Mouse (Mus musculus) neural tube, embryonic 12.5 days (tissue): ENCODE results near the gene Prrc2b. TPM values are rescaled to one million over a fixed set of nuclear protein-coding genes. Genes with fewer than 3 reads are reported as not detected.
A peak's percentile ranks its signal among the peaks of the same experiment; 100 is the strongest.

Experiments used
- ATAC-seq: fragments of 200-750 bp; cut with Nextera tagmentation; 2 replicates; pipeline ENCODE4 v1.8.0; 2017; ENCODE audit warnings: low read depth, mild to moderate bottlenecking, moderate TSS enrichment, moderate library complexity; ENCODE audit not compliant: low FRiP score
- H3K27ac ChIP-seq: fragments of 300-500 bp; sonication (generic); 2 replicates; pipeline ENCODE4 v1.5.1; 2016
- H3K27me3 ChIP-seq: fragments of 300-500 bp; sonication (generic); replicated peaks from 2 replicates; pipeline ENCODE4 v1.6.1; 2016; ENCODE audit warnings: mild to moderate bottlenecking
- H3K36me3 ChIP-seq: fragments of 300-500 bp; sonication (generic); 2 replicates; pipeline ENCODE4 v1.6.1; 2016; ENCODE audit warnings: mild to moderate bottlenecking
- H3K4me1 ChIP-seq: fragments of 300-500 bp; sonication (generic); 2 replicates; pipeline ENCODE4 v1.6.1; 2016
- H3K4me2 ChIP-seq: fragments of 300-500 bp; sonication (generic); replicated peaks from 2 replicates; pipeline ENCODE4 v1.6.1; 2016; ENCODE audit warnings: mild to moderate bottlenecking
- H3K4me3 ChIP-seq: fragments of 300-500 bp; sonication (generic); 2 replicates; pipeline ENCODE4 v1.5.1; 2016
- H3K9ac ChIP-seq: fragments of 300-500 bp; sonication (generic); 2 replicates; pipeline ENCODE4 v1.6.1; 2016; ENCODE audit warnings: mild to moderate bottlenecking
- H3K9me3 ChIP-seq: fragments of 300-500 bp; sonication (generic); 2 replicates; pipeline ENCODE4 v1.6.1; 2016; ENCODE audit warnings: mild to moderate bottlenecking
- WGBS: fragments of 180-500 bp; shearing (Covaris S2); methylation state at CpG from one replicate; pipeline ENCODE4 v1.1.7; 2016; 5-methylcytosine and 5-hydroxymethylcytosine counted together
- polyA plus RNA-seq: library from polyadenylated mRNA; unstranded; fragments of >200 nt; fragmentation: Nextera tagmentation; extraction: Ambion mirVana; gene quantifications from 2 replicates; pipeline ENCODE4 v1.2.1, GENCODE M21; 2016

Prrc2b gene
- polyA plus RNA-seq, 1 experiment from 2014 or later: 106 TPM

GRCm38 (mm10) chr2:32165040-32165800, 14.3 kb downstream of the Prrc2b start:
- no peaks in the 10 kb centered on the region for H3K9me3 ChIP-seq
- no peak overlapping the region for H3K9ac ChIP-seq
- peaks cover 5% of the 10 kb centered on the region for H3K36me3 ChIP-seq
- ATAC-seq: no peak
- H3K4me1 ChIP-seq: peaks cover 63% of the 10 kb centered on the region
- no peaks in the 10 kb centered on the region for H3K27me3 ChIP-seq
- H3K4me2 ChIP-seq: no peak overlapping the region
- 75% methylated on average over 11 of the region's 11 CpGs for WGBS
- H3K27ac ChIP-seq: no peak overlapping the region
- no peak overlapping the region for H3K4me3 ChIP-seq

- H3K9me3 ChIP-seq: no peaks in the 10 kb centered on the region
- H3K4me1 ChIP-seq: peaks cover 71% of the 10 kb centered on the region
- H3K9ac ChIP-seq: no peak overlapping the region
- no peaks in the 10 kb centered on the region for H3K27me3 ChIP-seq
- ATAC-seq: no peak
- no peaks in the 10 kb centered on the region for H3K36me3 ChIP-seq
- no peak overlapping the region for H3K27ac ChIP-seq
- H3K4me3 ChIP-seq: no peak overlapping the region
- 5% methylated on average over 10 of the region's 10 CpGs for WGBS
- H3K4me2 ChIP-seq: peak overlapping the region; percentile 50; the same call in 1 of the 2 replicates
Measured at GRCm38 (mm10) chr2:32166581-32166980, 15.7 kb downstream of the Prrc2b start.

GRCm38 (mm10) chr2:32167034-32167770, 16.3 kb downstream of the Prrc2b start:
- ATAC-seq: peak; percentile 45
- peak overlapping the region; percentile 70 for H3K27ac ChIP-seq
- H3K4me1 ChIP-seq: peaks cover 71% of the 10 kb centered on the region
- 7% methylated on average over 16 of the region's 16 CpGs for WGBS
- 0 out of 2 replicates have a peak overlapping the region, but pooled peaks have one; percentile 26 for H3K9ac ChIP-seq
- H3K4me3 ChIP-seq: no peak overlapping the region
- no peaks in the 10 kb centered on the region for H3K36me3 ChIP-seq
- no peaks in the 10 kb centered on the region for H3K9me3 ChIP-seq
- H3K4me2 ChIP-seq: peak overlapping the region; percentile 50
- H3K27me3 ChIP-seq: no peaks in the 10 kb centered on the region

- Histone ChIP-seq H3K27me3 (no peaks in the 10 kb centered on the region), H3K9ac (0 out of 2 replicates have a peak overlapping the region, but pooled peaks have one; percentile 26), H3K36me3 (no peaks in the 10 kb centered on the region), H3K27ac (peak overlapping the region; percentile 70), H3K4me3 (no peak overlapping the region), H3K4me1 (peaks cover 71% of the 10 kb centered on the region), H3K9me3 (no peaks in the 10 kb centered on the region), H3K4me2 (peak overlapping the region; percentile 50)
- ATAC-seq: peak; percentile 88
- WGBS: 5% methylated on average over 7 of the region's 7 CpGs
Measured at GRCm38 (mm10) chr2:32167819-32168218, 16.9 kb downstream of the Prrc2b start.

- H3K9ac ChIP-seq: no peak overlapping the region
Measured at GRCm38 (mm10) chr2:32169292-32169691, 18.4 kb downstream of the Prrc2b start.

GRCm38 (mm10) chr2:32170010-32170409, 19.1 kb downstream of the Prrc2b start:
- no peaks in the 10 kb centered on the region for H3K36me3 ChIP-seq
- H3K27ac ChIP-seq: no peak overlapping the region
- H3K4me2 ChIP-seq: no peak overlapping the region
- 86% methylated on average over 8 of the region's 8 CpGs for WGBS
- no peaks in the 10 kb centered on the region for H3K27me3 ChIP-seq
- no peaks in the 10 kb centered on the region for H3K9me3 ChIP-seq
- no peak overlapping the region for H3K4me3 ChIP-seq
- ATAC-seq: no peak
- H3K4me1 ChIP-seq: peaks cover 75% of the 10 kb centered on the region
- H3K9ac ChIP-seq: no peak overlapping the region

More at GRCm38 (mm10) chr2:32169292-32169691, 18.4 kb downstream of the Prrc2b start:
- 84% methylated on average over 5 of the region's 5 CpGs for WGBS
- Histone ChIP-seq H3K27me3 (no peaks in the 10 kb centered on the region), H3K27ac (no peak overlapping the region), H3K4me3 (no peak overlapping the region), H3K9me3 (no peaks in the 10 kb centered on the region), H3K4me1 (peaks cover 76% of the 10 kb centered on the region), H3K36me3 (no peaks in the 10 kb centered on the region), H3K4me2 (no peak overlapping the region)
- ATAC-seq: no peak

- no peak for ATAC-seq
- Histone ChIP-seq H3K4me2 (no peak overlapping the region), H3K9me3 (no peaks in the 10 kb centered on the region), H3K27me3 (no peaks in the 10 kb centered on the region), H3K4me1 (peaks cover 74% of the 10 kb centered on the region), H3K9ac (no peak overlapping the region), H3K27ac (no peak overlapping the region), H3K4me3 (no peak overlapping the region), H3K36me3 (no peaks in the 10 kb centered on the region)
- 78% methylated on average over 14 of the region's 14 CpGs for WGBS
Measured at GRCm38 (mm10) chr2:32171658-32172433, 21.0 kb downstream of the Prrc2b start.

- peak overlapping the region; percentile 0; the same call in 1 of the 2 replicates for H3K4me3 ChIP-seq
- peak overlapping the region; percentile 81 for H3K27ac ChIP-seq
- peak overlapping the region; percentile 33 for H3K9ac ChIP-seq
- H3K9me3 ChIP-seq: no peaks in the 10 kb centered on the region
- WGBS: 6% methylated on average over 13 of the region's 13 CpGs
- H3K4me1 ChIP-seq: peaks cover 68% of the 10 kb centered on the region
- H3K36me3 ChIP-seq: no peaks in the 10 kb centered on the region
- H3K4me2 ChIP-seq: peak overlapping the region; percentile 49
- no peaks in the 10 kb centered on the region for H3K27me3 ChIP-seq
- ATAC-seq: peak; percentile 82
Measured at GRCm38 (mm10) chr2:32174170-32174741, 23.4 kb downstream of the Prrc2b start.

GRCm38 (mm10) chr2:32175051-32175466, 24.2 kb downstream of the Prrc2b start:
- 38% methylated on average over 7 of the region's 7 CpGs for WGBS
- Histone ChIP-seq H3K9ac (peak overlapping the region; percentile 33; the same call in 1 of the 2 replicates), H3K27ac (peak overlapping the region; percentile 81), H3K4me2 (peak overlapping the region; percentile 49), H3K9me3 (no peaks in the 10 kb centered on the region), H3K4me1 (peaks cover 60% of the 10 kb centered on the region), H3K27me3 (no peaks in the 10 kb centered on the region), H3K4me3 (no peak overlapping the region), H3K36me3 (no peaks in the 10 kb centered on the region)
- peak; percentile 69 for ATAC-seq

GRCm38 (mm10) chr2:32175508-32175907, 24.6 kb downstream of the Prrc2b start:
- 94% methylated on average over 6 of the region's 6 CpGs for WGBS
- H3K9ac ChIP-seq: peak overlapping the region; percentile 33; the same call in 1 of the 2 replicates
- no peak overlapping the region for H3K4me3 ChIP-seq

GRCm38 (mm10) chr2:32176848-32177247, 26.0 kb downstream of the Prrc2b start:
- 0 out of 2 replicates have a peak overlapping the region, but pooled peaks have one; percentile 6 for H3K9ac ChIP-seq
- no peaks in the 10 kb centered on the region for H3K36me3 ChIP-seq
- H3K4me3 ChIP-seq: no peak overlapping the region
- peaks cover 62% of the 10 kb centered on the region for H3K4me1 ChIP-seq
- H3K9me3 ChIP-seq: no peaks in the 10 kb centered on the region
- H3K27ac ChIP-seq: no peak overlapping the region
- H3K27me3 ChIP-seq: no peaks in the 10 kb centered on the region
- 37% methylated on average over 3 of the region's 3 CpGs for WGBS
- no peak for ATAC-seq
- H3K4me2 ChIP-seq: no peak overlapping the region

More at GRCm38 (mm10) chr2:32175508-32175907, 24.6 kb downstream of the Prrc2b start:
- no peaks in the 10 kb centered on the region for H3K27me3 ChIP-seq
- peak overlapping the region; percentile 81; the same call in 1 of the 2 replicates for H3K27ac ChIP-seq
- peak overlapping the region; percentile 49 for H3K4me2 ChIP-seq
- no peaks in the 10 kb centered on the region for H3K36me3 ChIP-seq
- H3K4me1 ChIP-seq: peaks cover 55% of the 10 kb centered on the region
- no peak; the same call in 1 of the 2 replicates for ATAC-seq
- H3K9me3 ChIP-seq: no peaks in the 10 kb centered on the region
